Mouse (Mus musculus) midbrain, embryonic 14.5 days (tissue): ENCODE data around the gene Duox2. TPM values are rescaled to one million over a fixed set of nuclear protein-coding genes. Genes with fewer than 3 reads are reported as not detected.
"Not testable (repeated sequence)": the region's sequence is repeated elsewhere in the genome, so short reads cannot be mapped to it uniquely, and the experiment has no call there.

Experiments used
- ATAC-seq: fragments of 200-750 bp; cut with Nextera tagmentation; 2 replicates; pipeline ENCODE4 v1.8.0; 2017; ENCODE audit warnings: moderate number of reproducible peaks, moderate library complexity; ENCODE audit not compliant: low FRiP score, low TSS enrichment
- DNase-seq: peaks from one replicate; pipeline ENCODE4 v3.0.0-alpha.2; 2015
- H3K27ac ChIP-seq: fragments of 300-500 bp; sonication (generic); replicated peaks from 2 replicates; pipeline ENCODE4 v1.5.1; 2014; ENCODE audit warnings: mild to moderate bottlenecking, low read depth, low read length, moderate library complexity
- H3K27me3 ChIP-seq: fragments of 300-500 bp; sonication (generic); 2 replicates; pipeline ENCODE4 v1.6.1; 2014; ENCODE audit warnings: low read length, control low read depth, mixed read lengths; ENCODE audit not compliant: control insufficient read depth, insufficient read depth
- H3K36me3 ChIP-seq: fragments of 300-500 bp; sonication (generic); 2 replicates; pipeline ENCODE4 v1.6.1; 2014; ENCODE audit warnings: low read length, control low read depth; ENCODE audit not compliant: control insufficient read depth, insufficient read depth
- H3K4me1 ChIP-seq: fragments of 300-500 bp; sonication (generic); 2 replicates; pipeline ENCODE4 v1.6.1; 2014; ENCODE audit warnings: mild to moderate bottlenecking, antibody characterized with exemption, low read length, control low read depth; ENCODE audit not compliant: control insufficient read depth, insufficient read depth
- H3K4me2 ChIP-seq: fragments of 300-500 bp; sonication (generic); 2 replicates; pipeline ENCODE4 v1.6.1; 2014; ENCODE audit warnings: mild to moderate bottlenecking, low read length, moderate library complexity
- H3K4me3 ChIP-seq: fragments of 300-500 bp; sonication (generic); replicated peaks from 2 replicates; pipeline ENCODE4 v1.5.1; 2014; ENCODE audit warnings: low read depth, low read length
- H3K9ac ChIP-seq: fragments of 300-500 bp; sonication (generic); replicated peaks from 2 replicates; pipeline ENCODE4 v1.6.1; 2014; ENCODE audit warnings: mild to moderate bottlenecking, low read length, moderate library complexity
- H3K9me3 ChIP-seq: fragments of 300-500 bp; sonication (generic); 2 replicates; pipeline ENCODE4 v1.6.1; 2016; ENCODE audit warnings: low read length, control low read depth, mixed read lengths; ENCODE audit not compliant: control insufficient read depth
- WGBS: fragments of 180-500 bp; shearing (Covaris S2); extraction: QIAGEN DNeasy Blood & Tissue Kit; methylation state at CpG from one replicate; pipeline ENCODE4 v1.1.7; 2014; 5-methylcytosine and 5-hydroxymethylcytosine counted together
- polyA plus RNA-seq: library from polyadenylated mRNA; unstranded; fragments of >200 nt; fragmentation: Nextera tagmentation; extraction: Ambion mirVana; gene quantifications from 2 replicates; pipeline ENCODE4 v1.2.1, GENCODE M21; 2014

Gene Duox2
- 0.04 TPM in 1 of 2 replicates, not detected in the other for polyA plus RNA-seq

- no peak for ATAC-seq
- no peaks in the 10 kb centered on the region for H3K9me3 ChIP-seq
- no peak for DNase-seq
- H3K27ac ChIP-seq = no peak within 1 kb of the TSS
- H3K4me3 ChIP-seq = peak within 1 kb of the TSS; percentile 22
- H3K4me1 ChIP-seq = peaks cover 28% of the 10 kb centered on the region
- no peaks in the 10 kb centered on the region for H3K36me3 ChIP-seq
- H3K27me3 ChIP-seq = peaks cover 85% of the 10 kb centered on the region
- peak within 1 kb of the TSS; percentile 47 for H3K4me2 ChIP-seq
- under 1% methylated on average over 13 of the region's 13 CpGs for WGBS
- no peak within 1 kb of the TSS for H3K9ac ChIP-seq
Measured at GRCm38 (mm10) chr2:122298096-122298499, at the start of gene Duox2. Gene Duox2, minus strand, starts transcription at chr2:122298449.

GRCm38 (mm10) chr2:122347257-122347656 lies 49.0 kb upstream of the Duox2 start:
- no peak for ATAC-seq
- Histone ChIP-seq H3K36me3 (0 out of 2 replicates have a peak, but pooled peaks cover 3% of the 10 kb centered on the region), H3K4me2 (no peak overlapping the region), H3K4me1 (peaks cover 34% of the 10 kb centered on the region), H3K27ac (no peak overlapping the region), H3K9ac (no peak overlapping the region), H3K4me3 (no peak overlapping the region), H3K27me3 (no peaks in the 10 kb centered on the region), H3K9me3 (no peaks in the 10 kb centered on the region)
- WGBS = 95% methylated on average over 3 of the region's 3 CpGs
- no peak for DNase-seq

- not testable (repeated sequence) for H3K4me2 ChIP-seq, ATAC-seq, DNase-seq, H3K27me3 ChIP-seq, H3K4me3 ChIP-seq, H3K36me3 ChIP-seq, H3K27ac ChIP-seq, H3K9ac ChIP-seq, H3K9me3 ChIP-seq
- 88% methylated on average over 6 of the region's 6 CpGs for WGBS
- H3K4me1 ChIP-seq = peaks cover 24% of the 10 kb centered on the region
Measured at GRCm38 (mm10) chr2:122346164-122346563, 47.9 kb upstream of the Duox2 start.

GRCm38 (mm10) chr2:122345106-122345893 lies 47.1 kb upstream of the Duox2 start:
- WGBS = 85% methylated on average over 6 of the region's 6 CpGs
- Histone ChIP-seq H3K27ac (no peak overlapping the region), H3K4me2 (no peak overlapping the region), H3K27me3 (no peaks in the 10 kb centered on the region), H3K36me3 (no peaks in the 10 kb centered on the region), H3K9me3 (no peaks in the 10 kb centered on the region), H3K9ac (no peak overlapping the region), H3K4me1 (peaks cover 19% of the 10 kb centered on the region), H3K4me3 (no peak overlapping the region)
- no peak for DNase-seq
- ATAC-seq = no peak

- H3K9me3 ChIP-seq = no peaks in the 10 kb centered on the region
- WGBS = 60% methylated on average over 21 of the region's 21 CpGs
- ATAC-seq = no peak
Measured at GRCm38 (mm10) chr2:122337291-122337690, 39.0 kb upstream of the Duox2 start.

GRCm38 (mm10) chr2:122334170-122334569 lies 35.9 kb upstream of the Duox2 start:
- Histone ChIP-seq H3K9ac (no peak overlapping the region), H3K4me1 (no peaks in the 10 kb centered on the region), H3K4me3 (no peak overlapping the region), H3K27ac (no peak overlapping the region), H3K27me3 (no peaks in the 10 kb centered on the region), H3K36me3 (no peaks in the 10 kb centered on the region), H3K9me3 (no peaks in the 10 kb centered on the region), H3K4me2 (no peak overlapping the region)
- ATAC-seq (no peak), DNase-seq (no peak)
- 55% methylated on average over 3 of the region's 3 CpGs for WGBS

More at GRCm38 (mm10) chr2:122337291-122337690, 39.0 kb upstream of the Duox2 start:
- no peaks in the 10 kb centered on the region for H3K27me3 ChIP-seq
- peak overlapping the region; percentile 33 for H3K4me2 ChIP-seq
- H3K4me3 ChIP-seq = 0 out of 2 replicates have a peak overlapping the region, but pooled peaks have one; percentile 8
- no peaks in the 10 kb centered on the region for H3K36me3 ChIP-seq
- no peak overlapping the region for H3K27ac ChIP-seq
- DNase-seq = no peak
- H3K9ac ChIP-seq = no peak overlapping the region
- no peaks in the 10 kb centered on the region for H3K4me1 ChIP-seq

- no peaks in the 10 kb centered on the region for H3K36me3 ChIP-seq
- no peak for ATAC-seq
- 93% methylated on average over 3 of the region's 3 CpGs for WGBS
Measured at GRCm38 (mm10) chr2:122332222-122332621, 34.0 kb upstream of the Duox2 start.

GRCm38 (mm10) chr2:122330317-122330716 lies 32.1 kb upstream of the Duox2 start:
- H3K4me2 ChIP-seq, H3K36me3 ChIP-seq, H3K9me3 ChIP-seq, ATAC-seq, H3K4me1 ChIP-seq, H3K27me3 ChIP-seq, H3K9ac ChIP-seq, H3K27ac ChIP-seq, H3K4me3 ChIP-seq, DNase-seq: not testable (repeated sequence)
- WGBS = 94% methylated on average over 4 of the region's 6 CpGs

More at GRCm38 (mm10) chr2:122332222-122332621, 34.0 kb upstream of the Duox2 start:
- no peak overlapping the region for H3K4me3 ChIP-seq
- H3K4me2 ChIP-seq = no peak overlapping the region
- H3K4me1 ChIP-seq = no peaks in the 10 kb centered on the region
- no peak overlapping the region for H3K27ac ChIP-seq
- H3K9me3 ChIP-seq = no peaks in the 10 kb centered on the region
- H3K27me3 ChIP-seq = no peaks in the 10 kb centered on the region
- DNase-seq = no peak
- no peak overlapping the region for H3K9ac ChIP-seq

- no peaks in the 10 kb centered on the region for H3K27me3 ChIP-seq
- H3K9me3 ChIP-seq = no peaks in the 10 kb centered on the region
- 87% methylated on average over 3 of the region's 3 CpGs for WGBS
- no peak for DNase-seq
- H3K27ac ChIP-seq = no peak overlapping the region
- no peaks in the 10 kb centered on the region for H3K36me3 ChIP-seq
- H3K4me1 ChIP-seq = no peaks in the 10 kb centered on the region
- ATAC-seq = no peak
- H3K9ac ChIP-seq = no peak overlapping the region
- H3K4me2 ChIP-seq = no peak overlapping the region
- no peak overlapping the region for H3K4me3 ChIP-seq
Measured at GRCm38 (mm10) chr2:122327986-122328385, 29.7 kb upstream of the Duox2 start.
